Mouse (Mus musculus): ENCODE results near the gene Masp2.

GRCm38 (mm10) chr4:148562676-148563075 lies 39.7 kb upstream of the Masp2 start:
- TF ChIP-seq CTCF (IDR thresholded peaks at IDR 0.05; ENCODE audit: low read depth) = no peak
- TF ChIP-seq EP300 (IDR thresholded peaks at IDR 0.05; ENCODE audit: low read depth) = no peak
